Mouse (Mus musculus) midbrain, embryonic 15.5 days (tissue): Measurements from ENCODE around the gene Ift122. TPM values are rescaled to one million over a fixed set of nuclear protein-coding genes. Genes with fewer than 3 reads are reported as not detected.

Source experiments
- ATAC-seq: fragments of 200-750 bp; cut with Nextera tagmentation; replicated peaks from 2 replicates; pipeline ENCODE4 v1.8.0; 2017; ENCODE audit warnings: moderate TSS enrichment
- H3K27ac ChIP-seq: fragments of 300-500 bp; sonication (generic); 2 replicates; pipeline ENCODE4 v1.5.1; 2015; ENCODE audit warnings: mild to moderate bottlenecking, inconsistent platforms
- H3K27me3 ChIP-seq: fragments of 300-500 bp; sonication (generic); replicated peaks from 2 replicates; pipeline ENCODE4 v1.6.1; 2015; ENCODE audit warnings: inconsistent platforms
- H3K36me3 ChIP-seq: fragments of 300-500 bp; sonication (generic); replicated peaks from 2 replicates; pipeline ENCODE4 v1.6.1; 2015; ENCODE audit warnings: inconsistent platforms
- H3K4me1 ChIP-seq: fragments of 300-500 bp; sonication (generic); 2 replicates; pipeline ENCODE4 v1.6.1; 2015; ENCODE audit warnings: inconsistent platforms
- H3K4me2 ChIP-seq: fragments of 300-500 bp; sonication (generic); 2 replicates; pipeline ENCODE4 v1.6.1; 2015; ENCODE audit warnings: inconsistent platforms, mild to moderate bottlenecking, moderate library complexity
- H3K4me3 ChIP-seq: fragments of 300-500 bp; sonication (generic); 2 replicates; pipeline ENCODE4 v1.5.1; 2015; ENCODE audit warnings: mild to moderate bottlenecking, inconsistent platforms
- H3K9ac ChIP-seq: fragments of 300-500 bp; sonication (generic); 2 replicates; pipeline ENCODE4 v1.6.1; 2015; ENCODE audit warnings: mild to moderate bottlenecking, inconsistent platforms
- H3K9me3 ChIP-seq: fragments of 300-500 bp; sonication (generic); 2 replicates; pipeline ENCODE4 v1.6.1; 2016; ENCODE audit warnings: inconsistent platforms
- WGBS: fragments of 180-500 bp; shearing (Covaris S2); methylation state at CpG from one replicate; pipeline ENCODE4 v1.1.7; 2015; ENCODE audit warnings: mixed read lengths; 5-methylcytosine and 5-hydroxymethylcytosine counted together
- polyA plus RNA-seq: library from polyadenylated mRNA; unstranded; fragments of >200 nt; fragmentation: Nextera tagmentation; extraction: Ambion mirVana; gene quantifications from 2 replicates; pipeline ENCODE4 v1.2.1, GENCODE M21; 2015

Ift122 gene
- polyA plus RNA-seq, 1 experiment from 2014 or later = 33.1 TPM

DNA sequence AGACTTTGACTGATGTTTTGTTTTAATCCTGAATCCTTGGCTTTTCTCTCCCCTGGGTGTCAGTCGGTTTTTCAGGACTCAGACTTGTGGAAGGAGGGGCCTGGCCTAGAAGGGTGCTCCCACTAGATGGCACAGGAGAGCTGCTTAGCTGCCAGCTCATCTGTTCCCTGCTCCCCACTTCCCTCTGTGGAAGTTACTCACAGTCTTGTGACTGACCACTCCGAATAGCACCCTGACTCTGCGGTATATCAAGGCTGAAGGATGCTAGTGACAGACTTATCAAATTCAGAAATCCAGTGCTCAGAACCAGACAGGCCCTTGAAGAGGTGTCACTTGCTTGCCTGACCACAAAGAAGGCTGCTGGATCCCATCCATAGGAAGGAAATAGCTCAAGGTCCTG, 47.8 kb downstream of the Ift122 start:
- no peaks in the 10 kb centered on the region for H3K9me3 ChIP-seq
- peaks cover 16% of the 10 kb centered on the region; the same call in 1 of the 2 replicates for H3K36me3 ChIP-seq
- H3K4me1 ChIP-seq = peaks cover 4% of the 10 kb centered on the region; the same call in 1 of the 2 replicates
- no peak overlapping the region for H3K4me3 ChIP-seq
- peak; percentile 78 for ATAC-seq
- H3K4me2 ChIP-seq = no peak overlapping the region
- 28% methylated on average over 3 of the region's 3 CpGs for WGBS
- no peaks in the 10 kb centered on the region for H3K27me3 ChIP-seq
- H3K9ac ChIP-seq = no peak overlapping the region
- H3K27ac ChIP-seq = no peak overlapping the region

- peak; percentile 30; the same call in 1 of the 2 replicates for ATAC-seq
- Histone ChIP-seq H3K9me3 (no peaks in the 10 kb centered on the region), H3K27me3 (no peaks in the 10 kb centered on the region), H3K4me1 (peaks cover 4% of the 10 kb centered on the region; the same call in 1 of the 2 replicates), H3K27ac (no peak overlapping the region), H3K4me3 (no peak overlapping the region), H3K36me3 (peaks cover 16% of the 10 kb centered on the region; the same call in 1 of the 2 replicates), H3K9ac (no peak overlapping the region), H3K4me2 (no peak overlapping the region)
- WGBS = 70% methylated on average over 8 of the region's 8 CpGs
Measured at GRCm38 (mm10) chr6:115901489-115901931, 48.2 kb downstream of the Ift122 start.

DNA sequence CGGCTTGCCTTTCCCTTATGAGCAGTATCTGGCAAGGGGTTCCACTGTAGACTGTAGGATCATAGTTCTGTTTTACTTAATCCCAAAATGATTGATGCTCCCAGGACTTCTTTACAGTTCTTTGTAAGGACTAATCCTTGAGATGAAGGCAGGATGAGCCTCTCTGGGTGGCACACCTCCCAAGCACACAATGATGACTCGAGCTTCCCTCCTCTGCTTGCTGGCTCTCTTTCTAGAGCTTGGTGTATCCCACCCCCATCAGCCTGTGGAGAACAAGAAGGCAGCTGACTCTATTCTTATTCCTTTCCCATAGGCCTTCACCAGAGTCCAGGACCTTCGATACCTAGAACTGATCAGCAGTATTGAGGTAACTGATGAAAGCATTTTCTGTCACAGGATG, 49.3 kb downstream of the Ift122 start:
- Histone ChIP-seq H3K9ac (no peak overlapping the region), H3K36me3 (peaks cover 16% of the 10 kb centered on the region; the same call in 1 of the 2 replicates), H3K4me1 (peaks cover 4% of the 10 kb centered on the region; the same call in 1 of the 2 replicates), H3K27ac (no peak overlapping the region), H3K27me3 (no peaks in the 10 kb centered on the region), H3K4me2 (no peak overlapping the region), H3K4me3 (no peak overlapping the region), H3K9me3 (no peaks in the 10 kb centered on the region)
- no peak for ATAC-seq
- 69% methylated on average over 3 of the region's 3 CpGs for WGBS

DNA sequence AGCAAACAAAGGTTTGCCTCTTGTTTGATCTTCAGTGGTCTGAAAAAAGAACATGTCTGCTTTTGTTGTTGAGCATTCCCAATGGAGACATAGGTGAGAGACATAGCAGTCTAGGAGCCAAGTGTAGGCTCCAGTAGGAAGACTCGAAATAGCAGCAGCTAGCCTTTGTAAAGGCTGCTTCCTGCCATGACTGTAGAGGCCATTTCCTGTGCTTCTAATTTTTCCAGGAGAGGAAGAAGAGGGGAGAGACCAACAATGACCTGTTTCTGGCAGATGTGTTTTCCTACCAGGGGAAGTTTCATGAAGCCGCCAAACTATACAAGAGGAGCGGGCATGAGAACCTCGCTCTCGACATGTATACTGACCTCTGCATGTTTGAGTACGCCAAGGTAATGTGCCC, 52.3 kb downstream of the Ift122 start:
- no peaks in the 10 kb centered on the region for H3K9me3 ChIP-seq
- H3K4me2 ChIP-seq = no peak overlapping the region
- 0 out of 2 replicates have a peak, but pooled peaks cover 5% of the 10 kb centered on the region for H3K36me3 ChIP-seq
- no peak overlapping the region for H3K4me3 ChIP-seq
- no peak overlapping the region for H3K27ac ChIP-seq
- ATAC-seq = no peak
- WGBS = 90% methylated on average over 6 of the region's 6 CpGs
- H3K27me3 ChIP-seq = no peaks in the 10 kb centered on the region
- no peak overlapping the region for H3K9ac ChIP-seq
- H3K4me1 ChIP-seq = peaks cover 4% of the 10 kb centered on the region; the same call in 1 of the 2 replicates

- no peaks in the 10 kb centered on the region for H3K27me3 ChIP-seq
- H3K36me3 ChIP-seq = 0 out of 2 replicates have a peak, but pooled peaks cover 5% of the 10 kb centered on the region
- 86% methylated on average over 1 of the region's 1 CpGs for WGBS
- no peaks in the 10 kb centered on the region for H3K9me3 ChIP-seq
- no peak overlapping the region for H3K9ac ChIP-seq
- H3K4me1 ChIP-seq = peaks cover 2% of the 10 kb centered on the region; the same call in 1 of the 2 replicates
- no peak overlapping the region for H3K4me3 ChIP-seq
- ATAC-seq = no peak
- no peak overlapping the region for H3K27ac ChIP-seq
- no peak overlapping the region for H3K4me2 ChIP-seq
Measured at GRCm38 (mm10) chr6:115906455-115906854, 53.2 kb downstream of the Ift122 start.

DNA sequence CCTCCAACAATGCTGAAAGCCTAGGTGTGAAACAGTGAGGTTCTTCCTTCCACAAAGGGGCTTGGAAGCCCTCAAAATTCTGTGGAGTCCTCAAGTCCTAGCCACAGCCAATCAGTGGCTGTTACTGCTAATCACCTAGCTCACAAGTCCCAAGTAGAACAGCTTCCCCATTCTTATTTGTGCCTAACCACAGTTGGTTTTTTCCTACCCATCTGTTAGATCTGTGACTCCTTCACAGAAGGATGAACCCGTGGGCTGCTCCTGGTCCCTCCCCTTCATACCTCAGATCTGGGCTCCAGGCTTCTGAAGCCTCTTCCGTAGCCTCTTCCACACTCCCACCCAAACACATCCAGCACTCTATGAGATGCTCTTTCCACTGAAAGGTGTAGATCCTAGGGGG, 53.6 kb downstream of the Ift122 start:
- H3K4me1 ChIP-seq = no peaks in the 10 kb centered on the region; the same call in 1 of the 2 replicates
- H3K36me3 ChIP-seq = 0 out of 2 replicates have a peak, but pooled peaks cover 5% of the 10 kb centered on the region
- H3K9ac ChIP-seq = no peak overlapping the region
- H3K9me3 ChIP-seq = no peaks in the 10 kb centered on the region
- no peak overlapping the region for H3K4me2 ChIP-seq
- no peak overlapping the region for H3K4me3 ChIP-seq
- WGBS = 88% methylated on average over 2 of the region's 2 CpGs
- H3K27ac ChIP-seq = no peak overlapping the region
- no peaks in the 10 kb centered on the region for H3K27me3 ChIP-seq
- ATAC-seq = no peak

GRCm38 (mm10) chr6:115908421-115908982, 55.2 kb downstream of the Ift122 start:
- no peak for ATAC-seq
- Histone ChIP-seq H3K27me3 (no peaks in the 10 kb centered on the region), H3K4me2 (no peak overlapping the region), H3K27ac (no peak overlapping the region), H3K9ac (no peak overlapping the region), H3K9me3 (no peaks in the 10 kb centered on the region), H3K4me3 (no peak overlapping the region), H3K4me1 (no peaks in the 10 kb centered on the region), H3K36me3 (0 out of 2 replicates have a peak, but pooled peaks cover 4% of the 10 kb centered on the region)
- 41% methylated on average over 6 of the region's 6 CpGs for WGBS

- no peaks in the 10 kb centered on the region for H3K9me3 ChIP-seq
- H3K4me3 ChIP-seq = no peak overlapping the region
- no peaks in the 10 kb centered on the region for H3K36me3 ChIP-seq
- WGBS = 70% methylated on average over 3 of the region's 3 CpGs
- no peak overlapping the region for H3K4me2 ChIP-seq
- H3K27me3 ChIP-seq = no peaks in the 10 kb centered on the region
- no peak overlapping the region for H3K9ac ChIP-seq
- no peak for ATAC-seq
- H3K27ac ChIP-seq = no peak overlapping the region
- no peaks in the 10 kb centered on the region; the same call in 1 of the 2 replicates for H3K4me1 ChIP-seq
Measured at GRCm38 (mm10) chr6:115909052-115909451, 55.8 kb downstream of the Ift122 start.

GRCm38 (mm10) chr6:115909940-115910339, 56.7 kb downstream of the Ift122 start:
- Histone ChIP-seq H3K4me3 (no peak overlapping the region), H3K27ac (no peak overlapping the region), H3K36me3 (no peaks in the 10 kb centered on the region), H3K4me1 (peaks cover 4% of the 10 kb centered on the region), H3K9me3 (no peaks in the 10 kb centered on the region), H3K27me3 (no peaks in the 10 kb centered on the region), H3K9ac (no peak overlapping the region), H3K4me2 (no peak overlapping the region)
- ATAC-seq = no peak
- 68% methylated on average over 8 of the region's 8 CpGs for WGBS

DNA sequence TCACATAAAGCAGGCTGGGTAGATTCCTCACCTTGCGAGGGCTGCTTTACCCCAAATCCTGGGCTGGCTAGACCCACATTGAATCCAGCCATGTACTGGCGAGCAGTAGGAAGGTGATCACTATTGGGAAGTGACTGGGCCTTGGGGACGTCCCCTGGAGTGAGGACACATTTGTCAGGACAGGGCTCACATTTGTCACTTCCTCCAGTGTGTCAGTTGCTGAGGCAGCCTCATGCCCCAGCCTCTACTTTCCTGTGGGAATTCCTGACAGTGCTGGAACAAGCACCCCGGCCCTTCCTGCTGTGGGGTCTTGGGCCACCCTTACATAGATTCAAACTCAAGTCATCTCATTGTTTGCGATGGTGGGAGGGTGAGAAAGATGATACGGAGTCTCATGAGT, 58.5 kb downstream of the Ift122 start:
- H3K4me3 ChIP-seq = no peak overlapping the region
- H3K9me3 ChIP-seq = no peaks in the 10 kb centered on the region
- ATAC-seq = no peak
- no peak overlapping the region for H3K9ac ChIP-seq
- H3K27ac ChIP-seq = no peak overlapping the region
- H3K27me3 ChIP-seq = no peaks in the 10 kb centered on the region
- H3K4me2 ChIP-seq = no peak overlapping the region
- peaks cover 6% of the 10 kb centered on the region for H3K4me1 ChIP-seq
- H3K36me3 ChIP-seq = no peaks in the 10 kb centered on the region
- WGBS = 81% methylated on average over 6 of the region's 6 CpGs

DNA sequence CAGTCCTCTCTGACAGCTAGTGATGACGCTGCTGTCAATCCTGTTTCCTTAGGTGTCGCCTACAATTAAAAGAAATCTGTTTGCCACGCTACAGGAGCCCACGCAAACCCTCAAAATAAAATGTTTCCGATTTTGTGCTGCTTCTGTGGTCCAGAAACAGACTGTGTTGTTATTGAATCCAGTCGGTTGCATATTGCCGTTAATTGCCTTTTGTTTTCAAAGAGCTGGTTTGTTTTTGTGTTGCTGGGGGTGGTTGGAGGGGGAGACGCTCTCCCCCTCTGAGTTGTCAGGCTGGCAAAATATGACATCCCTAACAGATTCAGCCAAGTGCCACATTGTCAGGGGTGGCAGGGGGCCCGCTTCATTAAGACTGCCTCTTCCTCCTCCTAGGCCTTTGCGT, 60.2 kb downstream of the Ift122 start:
- Histone ChIP-seq H3K4me3 (no peak overlapping the region), H3K4me2 (no peak overlapping the region), H3K36me3 (no peaks in the 10 kb centered on the region), H3K4me1 (peaks cover 6% of the 10 kb centered on the region), H3K27me3 (no peaks in the 10 kb centered on the region), H3K9me3 (no peaks in the 10 kb centered on the region), H3K9ac (no peak overlapping the region), H3K27ac (no peak overlapping the region)
- WGBS = 88% methylated on average over 10 of the region's 10 CpGs
- ATAC-seq = no peak

GRCm38 (mm10) chr6:115914511-115915202, 61.4 kb downstream of the Ift122 start:
- Histone ChIP-seq H3K4me1 (peaks cover 6% of the 10 kb centered on the region), H3K9ac (no peak overlapping the region), H3K4me3 (no peak overlapping the region), H3K36me3 (no peaks in the 10 kb centered on the region), H3K27me3 (no peaks in the 10 kb centered on the region), H3K27ac (no peak overlapping the region), H3K9me3 (no peaks in the 10 kb centered on the region), H3K4me2 (no peak overlapping the region)
- no peak for ATAC-seq
- WGBS = 78% methylated on average over 15 of the region's 15 CpGs
